Mouse (Mus musculus) heart, embryonic 16.5 days (tissue): ENCODE data around the gene Rph3al. TPM values are rescaled to one million over a fixed set of nuclear protein-coding genes. Genes with fewer than 3 reads are reported as not detected.

Experiments
- ATAC-seq: fragments of 200-750 bp; cut with Nextera tagmentation; replicated peaks from 2 replicates; pipeline ENCODE4 v1.8.0; 2017; ENCODE audit warnings: moderate number of reproducible peaks; ENCODE audit not compliant: insufficient read depth, low FRiP score; ENCODE audit errors: extremely low read depth
- H3K27ac ChIP-seq: fragments of 300-500 bp; sonication (generic); 2 replicates; pipeline ENCODE4 v1.5.1; 2014; ENCODE audit warnings: mild to moderate bottlenecking, low read length, control low read depth, moderate library complexity
- H3K27me3 ChIP-seq: fragments of 300-500 bp; sonication (generic); 2 replicates; pipeline ENCODE4 v1.6.1; 2014; ENCODE audit warnings: low read length, mixed read lengths; ENCODE audit not compliant: control insufficient read depth, insufficient read depth
- H3K36me3 ChIP-seq: fragments of 300-500 bp; sonication (generic); 2 replicates; pipeline ENCODE4 v1.6.1; 2014; ENCODE audit not compliant: control insufficient read depth, insufficient read depth
- H3K4me1 ChIP-seq: fragments of 300-500 bp; sonication (generic); 2 replicates; pipeline ENCODE4 v1.6.1; 2014; ENCODE audit warnings: low read length, mixed read lengths; ENCODE audit not compliant: control insufficient read depth, insufficient read depth
- H3K4me2 ChIP-seq: fragments of 300-500 bp; sonication (generic); 2 replicates; pipeline ENCODE4 v1.6.1; 2014; ENCODE audit warnings: low read depth, mild to moderate bottlenecking, control low read depth, low read length
- H3K4me3 ChIP-seq: fragments of 300-500 bp; sonication (generic); 2 replicates; pipeline ENCODE4 v1.5.1; 2014; ENCODE audit warnings: mild to moderate bottlenecking, control low read depth, low read length
- H3K9ac ChIP-seq: fragments of 300-500 bp; sonication (generic); 2 replicates; pipeline ENCODE4 v1.6.1; 2014; ENCODE audit warnings: low read length, control low read depth
- H3K9me3 ChIP-seq: fragments of 300-500 bp; sonication (generic); replicated peaks from 2 replicates; pipeline ENCODE4 v1.6.1; 2016; ENCODE audit warnings: low read length; ENCODE audit not compliant: control insufficient read depth
- WGBS: fragments of 180-500 bp; shearing (Covaris S2); extraction: QIAGEN DNeasy Blood & Tissue Kit; methylation state at CpG from one replicate; pipeline ENCODE4 v1.1.7; 2014; 5-methylcytosine and 5-hydroxymethylcytosine counted together
- polyA plus RNA-seq: library from polyadenylated mRNA; unstranded; fragments of >200 nt; fragmentation: Nextera tagmentation; extraction: Ambion mirVana; gene quantifications from 2 replicates; pipeline ENCODE4 v1.2.1, GENCODE M21; 2015

Rph3al gene
- polyA plus RNA-seq, 1 experiment from 2014 or later: 6.6 TPM

- Histone ChIP-seq H3K4me2 (no peak overlapping the region), H3K4me1 (peaks cover 13% of the 10 kb centered on the region), H3K27me3 (no peaks in the 10 kb centered on the region), H3K9me3 (no peaks in the 10 kb centered on the region), H3K9ac (no peak overlapping the region), H3K4me3 (no peak overlapping the region), H3K36me3 (no peaks in the 10 kb centered on the region), H3K27ac (no peak overlapping the region)
- ATAC-seq: no peak
- 72% methylated on average over 3 of the region's 3 CpGs for whole genome bisulfite sequencing
Observed at GRCm38 (mm10) chr11:75881234-75881633, 57.0 kb downstream of the Rph3al start.

GRCm38 (mm10) chr11:75880064-75880463 lies 58.2 kb downstream of the Rph3al start:
- Histone ChIP-seq H3K36me3 (no peaks in the 10 kb centered on the region), H3K4me2 (no peak overlapping the region), H3K27me3 (no peaks in the 10 kb centered on the region), H3K4me3 (no peak overlapping the region), H3K9ac (no peak overlapping the region), H3K9me3 (no peaks in the 10 kb centered on the region), H3K27ac (0 out of 2 replicates have a peak overlapping the region, but pooled peaks have one; percentile 17), H3K4me1 (peaks cover 18% of the 10 kb centered on the region)
- WGBS: 52% methylated on average over 8 of the region's 8 CpGs
- ATAC-seq: no peak

- no peak for ATAC-seq
- Histone ChIP-seq H3K9ac (no peak overlapping the region), H3K4me3 (no peak overlapping the region), H3K4me2 (no peak overlapping the region), H3K27me3 (no peaks in the 10 kb centered on the region), H3K9me3 (no peaks in the 10 kb centered on the region), H3K27ac (no peak overlapping the region), H3K4me1 (peaks cover 18% of the 10 kb centered on the region), H3K36me3 (no peaks in the 10 kb centered on the region)
- WGBS: 80% methylated on average over 8 of the region's 8 CpGs
Observed at GRCm38 (mm10) chr11:75878460-75878859, 59.8 kb downstream of the Rph3al start.

- ATAC-seq: no peak
- Histone ChIP-seq H3K9me3 (no peaks in the 10 kb centered on the region), H3K4me3 (no peak overlapping the region), H3K9ac (no peak overlapping the region), H3K27me3 (no peaks in the 10 kb centered on the region), H3K4me1 (peaks cover 18% of the 10 kb centered on the region), H3K4me2 (peak overlapping the region; percentile 33; the same call in 1 of the 2 replicates), H3K36me3 (no peaks in the 10 kb centered on the region), H3K27ac (no peak overlapping the region)
- WGBS: 14% methylated on average over 14 of the region's 15 CpGs
Observed at GRCm38 (mm10) chr11:75876043-75876780, 62.0 kb downstream of the Rph3al start.

- Histone ChIP-seq H3K9ac (no peak overlapping the region), H3K9me3 (no peaks in the 10 kb centered on the region), H3K27ac (no peak overlapping the region), H3K4me2 (no peak overlapping the region), H3K36me3 (no peaks in the 10 kb centered on the region), H3K27me3 (no peaks in the 10 kb centered on the region), H3K4me3 (no peak overlapping the region), H3K4me1 (peaks cover 7% of the 10 kb centered on the region)
- no peak for ATAC-seq
- 94% methylated on average over 1 of the region's 1 CpGs for WGBS
Observed at GRCm38 (mm10) chr11:75871688-75872087, 66.5 kb downstream of the Rph3al start.

- H3K9me3 ChIP-seq: no peaks in the 10 kb centered on the region
- H3K4me3 ChIP-seq: no peak overlapping the region
- peaks cover 1% of the 10 kb centered on the region for H3K4me1 ChIP-seq
- no peaks in the 10 kb centered on the region for H3K27me3 ChIP-seq
- H3K36me3 ChIP-seq: no peaks in the 10 kb centered on the region
- no peak overlapping the region for H3K4me2 ChIP-seq
- ATAC-seq: no peak
- no peak overlapping the region for H3K9ac ChIP-seq
- H3K27ac ChIP-seq: no peak overlapping the region
- 66% methylated on average over 4 of the region's 4 CpGs for WGBS
Observed at GRCm38 (mm10) chr11:75870947-75871346, 67.3 kb downstream of the Rph3al start.

GRCm38 (mm10) chr11:75870386-75870785 lies 67.8 kb downstream of the Rph3al start:
- no peaks in the 10 kb centered on the region for H3K36me3 ChIP-seq
- H3K4me2 ChIP-seq: no peak overlapping the region
- no peak overlapping the region for H3K27ac ChIP-seq
- 76% methylated on average over 5 of the region's 5 CpGs for WGBS
- H3K4me3 ChIP-seq: no peak overlapping the region
- no peak overlapping the region for H3K9ac ChIP-seq
- H3K9me3 ChIP-seq: no peaks in the 10 kb centered on the region
- H3K4me1 ChIP-seq: no peaks in the 10 kb centered on the region
- ATAC-seq: no peak
- no peaks in the 10 kb centered on the region for H3K27me3 ChIP-seq

- 73% methylated on average over 5 of the region's 5 CpGs for WGBS
- H3K4me1 ChIP-seq: no peaks in the 10 kb centered on the region
- no peak overlapping the region for H3K4me3 ChIP-seq
- no peaks in the 10 kb centered on the region for H3K9me3 ChIP-seq
- H3K4me2 ChIP-seq: no peak overlapping the region
- no peak overlapping the region for H3K27ac ChIP-seq
- no peaks in the 10 kb centered on the region for H3K36me3 ChIP-seq
- H3K27me3 ChIP-seq: no peaks in the 10 kb centered on the region
- no peak for ATAC-seq
- H3K9ac ChIP-seq: no peak overlapping the region
Observed at GRCm38 (mm10) chr11:75869898-75870297, 68.3 kb downstream of the Rph3al start.

- no peak overlapping the region for H3K4me2 ChIP-seq
- peaks cover 8% of the 10 kb centered on the region for H3K4me1 ChIP-seq
- no peak overlapping the region for H3K9ac ChIP-seq
- ATAC-seq: no peak
- H3K36me3 ChIP-seq: no peaks in the 10 kb centered on the region
- no peaks in the 10 kb centered on the region for H3K9me3 ChIP-seq
- WGBS: 73% methylated on average over 4 of the region's 4 CpGs
- no peak overlapping the region for H3K27ac ChIP-seq
- no peaks in the 10 kb centered on the region for H3K27me3 ChIP-seq
- no peak overlapping the region for H3K4me3 ChIP-seq
Observed at GRCm38 (mm10) chr11:75866861-75867260, 71.4 kb downstream of the Rph3al start.
